In genomic region chr12:116622665-116623387, GRCm38 (mm10) we compare ENCODE assay signal across 10 mouse cellular contexts.
DNase-seq lines count a peak whose midpoint lies in the region; ATAC-seq and TF ChIP-seq lines count a peak whose summit lies in the region.
"Had no signal": no experiment of that assay in that cellular context is flagged by ENCODE, and none has a peak within 500 bp of the region (broad histone marks: within the 10 kb centered on the region; RNA-seq: fewer than 3 reads in every experiment).

No protein-coding gene starts in this region.

- DNase-seq in frontal cortex, postnatal 25 days (ENCODE audit: low spot score in 2 of 2), result no peak
- DNase-seq in brain, embryonic 14.5 days (ENCODE audit: low read depth), result peak; percentile 63
- peak; percentile 71 to 83 for DNase-seq in frontal cortex, postnatal 36 days (ENCODE audit: low spot score in 2 of 2)
- DNase-seq in spleen, adult 18-20 months, result no peak
- DNase-seq in heart, postnatal 4 days, result no peak
- no peak for DNase-seq in gastrocnemius, adult 8-10 months (ENCODE audit: low spot score in 2 of 2)

- 36% methylated on average over 6 of the region's 6 CpGs for WGBS in olfactory bulb, adult 2 months

- TF ChIP-seq CTCF in brain, embryonic 14.5 days (IDR thresholded peaks at IDR 0.05; ENCODE audit: borderline replicate concordance, extremely low read depth, insufficient read depth, insufficient read length), result no peak
- TF ChIP-seq CTCF in olfactory bulb, adult 2 months (IDR thresholded peaks at IDR 0.05; ENCODE audit: insufficient read depth, low read depth, low read length), result no peak

- no peak overlapping the region for H3K4me3 ChIP-seq in olfactory bulb, adult 2 months (ENCODE audit: insufficient read depth, low read depth, low read length)
- H3K4me3 ChIP-seq: megakaryocyte, embryonic 14.5 days had no signal

- peak; percentile 64 for ATAC-seq in frontal cortex, adult (ENCODE audit: low TSS enrichment)

- TF ChIP-seq POLR2A in brain, embryonic 14.5 days (IDR thresholded peaks at IDR 0.05; ENCODE audit: borderline replicate concordance, extremely low read depth, insufficient read depth, insufficient read length, poor library complexity, severe bottlenecking), result no peak
- TF ChIP-seq POLR2A in olfactory bulb, adult 2 months (IDR thresholded peaks at IDR 0.05; ENCODE audit: insufficient read depth, low read depth, low read length), result no peak

- H3K4me1 ChIP-seq in olfactory bulb, adult 2 months (ENCODE audit: control insufficient read depth, insufficient read depth, low read length), result peaks cover 8% of the 10 kb centered on the region; the same call in 1 of the 2 replicates

- peak overlapping the region; percentile 52; the same call in 1 of the 2 replicates for H3K27ac ChIP-seq in olfactory bulb, adult 2 months (ENCODE audit: insufficient read depth, low read depth, low read length)
- H3K27ac ChIP-seq: kidney, postnatal 0 days had no signal

Comparison
In these comparisons a context has a peak if more than half of its experiments do, and no peak if none do; other contexts are left out.
1. DNase-seq: peak in brain, embryonic 14.5 days (single experiment) and frontal cortex, postnatal 36 days (2 of 2); none in frontal cortex, postnatal 25 days (0 of 2), spleen, adult 18-20 months (0 of 2), heart, postnatal 4 days (single experiment) and gastrocnemius, adult 8-10 months (0 of 2).